Mouse (Mus musculus): ENCODE results near the gene Hexdc.

Hexdc gene

DNA sequence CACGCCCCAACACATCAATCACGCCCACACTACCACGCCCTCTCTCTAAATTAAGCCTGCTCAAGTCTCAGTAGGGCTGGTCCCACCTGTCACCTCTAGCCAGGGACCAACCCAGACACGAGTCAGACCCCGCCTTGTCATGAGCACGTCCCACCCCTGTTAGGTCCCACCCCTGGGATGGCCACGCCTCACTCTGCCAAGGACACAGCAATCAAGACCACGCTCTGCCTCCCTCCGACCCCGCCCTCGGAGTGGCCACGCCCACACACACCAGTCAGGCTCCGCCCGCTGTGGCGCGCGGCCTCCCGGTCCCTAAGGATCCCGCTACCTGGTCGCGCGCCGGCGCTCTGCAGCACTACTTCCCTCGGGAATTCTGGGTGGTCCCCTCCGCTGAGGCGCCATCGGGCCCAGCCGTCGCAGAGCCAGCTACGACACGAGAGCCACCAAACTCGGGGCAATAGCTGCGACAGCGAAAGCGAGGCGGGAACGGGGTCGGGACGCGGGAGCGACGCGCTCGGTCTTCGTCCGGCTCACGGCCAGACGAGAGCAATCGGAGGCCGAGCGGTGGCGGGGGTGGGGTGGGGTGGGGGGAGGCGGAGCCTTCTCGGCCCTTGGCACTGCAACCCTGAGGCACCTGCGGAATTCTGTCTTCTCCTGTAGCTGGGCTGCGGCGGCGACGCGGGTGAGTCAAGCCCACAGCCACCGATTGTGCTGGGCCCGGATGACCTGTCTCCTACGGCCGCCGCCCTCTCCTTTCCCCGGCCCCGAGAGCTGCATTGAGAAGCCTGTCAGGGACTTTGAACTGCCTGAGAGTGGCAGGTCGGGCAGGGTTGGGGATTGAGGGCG, at the start of gene Hexdc, which contains the start of gene Ogfod3:
TSS of gene Hexdc (plus strand) at position 273 of the 846 bp plus-strand sequence.
TSS of gene Ogfod3 (minus strand) at position 551 of the 846 bp plus-strand sequence.
- peak; percentile 97 for DNase-seq (ENCODE audit: low spot score in 2 of 2)

DNA sequence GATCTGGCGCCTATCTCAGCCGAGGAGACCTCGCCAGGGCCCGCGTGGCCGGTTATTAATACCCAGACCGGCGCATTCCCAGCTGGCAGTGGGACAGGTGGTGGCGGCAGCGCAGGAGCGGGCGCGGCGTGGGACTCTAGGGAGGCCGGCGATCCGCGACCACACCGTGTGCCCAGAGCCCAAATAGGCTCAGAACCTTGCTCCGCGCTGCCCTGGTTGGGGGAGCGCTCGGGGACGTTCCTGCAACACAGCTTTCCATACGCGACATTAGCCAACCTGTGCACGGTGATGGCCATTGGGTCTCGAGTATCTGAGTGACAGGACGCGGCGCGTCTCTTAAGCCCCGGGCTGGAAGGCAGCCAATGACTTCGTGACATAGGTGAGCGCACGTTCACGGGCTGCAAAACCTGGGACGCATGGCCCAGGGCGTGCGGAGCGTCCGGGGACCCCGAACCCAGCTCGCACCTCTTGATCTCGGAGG, 47.8 kb upstream of the Hexdc start:
- peak; percentile 33 to 40 for DNase-seq (ENCODE audit: low spot score in 2 of 2)

DNA sequence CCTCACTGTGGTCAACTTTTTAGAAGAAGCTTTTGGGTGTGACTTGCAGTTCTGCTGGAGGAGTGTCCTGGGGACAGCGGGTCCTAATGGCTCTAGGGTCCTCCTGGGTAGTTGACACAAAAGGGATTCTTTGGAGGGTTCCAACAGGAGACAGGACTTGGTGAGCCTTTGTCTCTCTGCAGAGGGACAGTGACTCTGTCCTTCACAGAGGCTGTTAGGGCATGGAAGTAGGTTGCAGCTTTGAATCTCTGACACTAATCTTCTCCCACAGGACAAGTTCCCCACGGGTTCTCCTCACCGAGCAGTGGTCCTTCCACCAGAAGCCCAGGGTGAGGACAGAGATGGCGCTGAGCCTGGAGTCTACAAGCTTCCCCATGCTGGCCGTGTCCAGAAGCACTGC, 44.3 kb upstream of the Hexdc start, which contains the start of gene Uts2r:
TSS of gene Uts2r (plus strand) at position 301 of the 400 bp plus-strand sequence.
- no peak for DNase-seq (ENCODE audit: low spot score in 2 of 2)

DNA sequence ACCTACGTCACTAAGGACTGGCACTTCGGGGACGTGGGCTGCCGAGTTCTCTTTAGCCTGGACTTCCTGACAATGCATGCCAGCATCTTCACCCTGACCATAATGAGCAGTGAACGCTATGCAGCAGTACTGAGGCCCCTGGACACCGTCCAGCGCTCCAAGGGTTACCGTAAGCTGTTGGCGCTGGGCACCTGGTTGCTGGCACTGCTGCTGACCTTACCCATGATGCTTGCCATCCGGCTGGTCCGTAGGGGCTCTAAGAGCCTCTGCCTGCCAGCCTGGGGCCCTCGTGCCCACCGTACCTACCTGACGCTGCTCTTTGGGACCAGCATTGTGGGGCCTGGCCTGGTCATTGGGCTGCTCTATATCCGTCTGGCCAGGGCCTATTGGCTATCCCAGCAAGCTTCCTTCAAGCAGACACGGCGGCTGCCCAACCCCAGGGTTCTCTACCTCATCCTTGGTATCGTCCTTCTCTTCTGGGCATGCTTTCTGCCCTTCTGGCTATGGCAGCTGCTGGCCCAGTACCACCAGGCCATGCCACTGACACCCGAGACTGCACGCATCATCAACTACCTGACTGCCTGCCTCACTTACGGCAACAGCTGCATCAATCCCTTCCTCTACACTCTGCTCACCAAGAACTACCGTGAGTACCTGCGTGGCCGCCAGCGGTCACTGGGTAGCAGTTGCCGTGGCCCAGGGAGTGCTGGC, 43.4 kb upstream of the Hexdc start:
- DNase-seq (ENCODE audit: low spot score in 2 of 2), result no peak

DNA sequence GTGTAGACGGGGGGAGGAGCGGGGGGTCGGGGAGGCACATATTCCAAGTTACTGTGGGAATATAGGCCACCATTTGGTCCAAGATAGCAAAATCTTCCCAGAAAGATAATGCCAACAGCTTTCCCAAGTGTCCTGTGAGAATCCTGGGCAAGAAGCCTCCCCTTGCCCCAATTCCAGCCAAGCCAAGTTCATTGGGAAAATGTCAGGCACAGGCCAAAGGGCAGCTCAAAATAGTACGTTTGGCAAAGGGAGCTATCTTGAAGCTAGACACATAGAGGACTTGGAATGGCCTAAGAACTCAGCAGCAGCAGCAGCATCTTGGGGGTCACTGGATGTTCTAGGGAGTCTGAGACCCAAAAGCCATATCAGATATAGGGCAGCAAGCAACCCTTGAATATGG, 40.5 kb upstream of the Hexdc start:
- no peak for DNase-seq (ENCODE audit: low spot score in 2 of 2)

DNA sequence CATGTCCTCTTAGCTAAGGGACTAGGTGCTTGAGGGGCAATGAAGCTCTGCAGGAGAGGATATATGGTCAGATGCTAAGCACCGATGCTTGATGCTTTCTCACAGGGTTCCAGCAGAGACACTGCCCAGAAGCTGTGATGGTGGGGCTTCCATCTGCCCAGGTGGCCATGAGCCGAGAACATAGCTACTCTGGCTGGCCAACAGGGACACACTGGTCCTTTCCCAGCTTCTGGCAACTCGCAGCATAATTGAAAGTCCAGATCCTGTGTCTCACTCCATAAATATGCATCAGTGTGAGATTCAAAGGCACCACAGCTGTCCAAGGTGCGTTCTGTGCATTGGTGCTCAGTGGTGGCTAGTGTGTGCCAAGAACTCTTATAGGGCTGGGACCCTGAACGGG, 31.0 kb upstream of the Hexdc start:
- peak in 1 of 2 experiments; percentile 34 for DNase-seq (ENCODE audit: low spot score in 2 of 2)

DNA sequence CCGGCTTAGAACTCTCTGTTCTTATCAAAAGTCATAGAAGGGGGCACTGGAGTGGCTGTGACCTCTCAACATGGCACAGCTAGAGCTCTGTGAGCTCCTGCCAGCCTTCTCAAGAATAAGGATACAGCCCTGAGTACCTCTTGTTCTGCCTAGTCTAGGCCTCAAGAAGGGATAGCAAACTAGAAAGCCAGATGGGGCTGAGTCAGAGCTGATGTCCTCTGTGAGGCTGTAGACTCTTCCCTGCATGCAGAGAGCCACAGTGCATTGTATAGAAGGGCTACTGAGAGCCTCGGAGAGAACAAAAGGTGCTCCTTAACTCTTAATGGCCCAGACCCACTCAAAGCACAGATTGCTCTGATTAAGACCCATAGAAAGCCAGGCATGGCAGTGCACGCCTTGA, 30.0 kb upstream of the Hexdc start:
- no peak for DNase-seq (ENCODE audit: low spot score in 2 of 2)

DNA sequence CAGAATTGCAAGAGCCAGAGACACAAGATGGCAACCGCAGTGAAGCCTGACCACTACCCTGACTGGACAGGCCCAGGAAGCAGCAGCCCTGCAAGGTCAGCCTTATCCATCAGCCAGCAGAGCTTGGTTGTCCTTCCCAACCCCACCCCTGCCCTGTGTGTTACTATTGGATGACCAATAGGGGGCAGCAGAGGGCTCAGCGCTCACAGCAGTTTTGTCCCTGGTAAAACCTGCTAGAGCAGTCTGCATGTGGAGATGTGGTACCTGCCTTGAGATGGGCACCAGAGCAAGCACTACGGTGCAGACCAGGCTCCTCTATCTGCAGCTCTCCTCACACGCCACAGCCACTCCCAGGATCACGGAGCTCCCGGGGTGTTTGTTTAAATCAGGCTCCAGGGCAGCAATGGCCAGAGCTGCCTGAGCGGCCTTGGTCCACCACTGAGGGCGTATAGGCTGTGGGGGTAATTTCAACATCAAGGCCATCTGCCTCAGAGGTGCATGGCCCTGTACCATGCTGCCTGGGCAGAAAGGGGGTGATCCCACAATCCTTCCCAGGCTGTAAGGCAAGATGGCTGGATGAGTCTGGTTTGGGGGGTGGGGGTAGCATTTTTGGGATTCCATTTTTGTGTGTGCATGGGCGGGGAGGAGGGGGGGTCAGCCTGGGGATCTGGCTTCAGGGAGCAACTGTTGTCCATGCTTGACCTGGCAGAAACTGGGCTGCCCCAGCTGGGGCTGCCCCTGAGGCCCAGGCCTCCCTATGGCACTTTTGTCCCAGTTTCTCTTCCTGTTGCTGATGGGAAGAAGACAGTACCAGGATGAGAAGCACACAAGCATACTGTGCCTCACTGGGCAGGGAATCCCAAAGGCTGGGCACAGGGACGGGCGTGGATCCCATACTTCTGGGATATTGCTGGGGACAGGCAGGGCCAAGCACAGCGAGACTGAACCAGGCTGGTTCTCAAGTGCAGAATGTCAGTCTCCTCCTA, 27.7 kb upstream of the Hexdc start:
- DNase-seq (ENCODE audit: low spot score in 2 of 2), result peak in 1 of 2 experiments; percentile 43

DNA sequence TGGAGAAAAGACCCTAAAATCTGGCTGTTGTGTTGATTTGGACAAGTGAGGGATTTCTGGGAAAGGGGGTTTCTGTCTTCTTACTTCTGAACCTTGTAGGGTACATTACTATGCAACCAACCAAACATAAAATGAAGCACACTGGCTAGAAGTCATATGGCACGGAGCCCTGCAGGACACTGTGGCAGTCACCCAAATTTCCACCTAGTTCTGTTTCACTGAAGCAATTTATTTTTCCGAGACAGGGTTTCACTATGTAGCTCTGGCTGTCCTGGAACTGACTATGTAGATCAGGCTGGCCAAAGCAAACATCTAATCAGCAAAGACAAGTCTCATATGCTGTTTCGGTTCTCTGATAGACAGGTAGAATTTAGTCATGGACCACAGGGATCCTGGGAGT, 14.6 kb upstream of the Hexdc start:
- no peak for DNase-seq (ENCODE audit: low spot score in 2 of 2)

DNA sequence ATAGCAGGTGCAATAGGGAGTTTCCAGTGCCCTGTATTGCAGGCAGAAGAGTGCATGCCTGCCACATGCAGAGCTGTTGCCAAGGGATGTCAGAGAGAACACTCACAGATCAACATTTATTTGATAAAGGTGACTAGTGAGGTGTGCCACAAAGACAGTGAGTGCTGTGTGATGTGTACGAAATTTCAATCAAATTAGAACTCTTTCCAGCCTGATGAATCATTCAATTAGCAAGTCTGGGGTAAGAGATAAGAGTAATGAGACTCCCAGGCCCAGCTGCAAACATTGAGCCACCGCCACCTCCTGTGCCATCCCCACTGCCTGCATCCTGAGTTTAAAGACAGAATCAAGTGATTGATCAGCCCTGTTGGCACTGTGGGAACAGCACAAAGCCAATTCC, 11.5 kb upstream of the Hexdc start:
- no peak for DNase-seq (ENCODE audit: low spot score in 2 of 2)

DNA sequence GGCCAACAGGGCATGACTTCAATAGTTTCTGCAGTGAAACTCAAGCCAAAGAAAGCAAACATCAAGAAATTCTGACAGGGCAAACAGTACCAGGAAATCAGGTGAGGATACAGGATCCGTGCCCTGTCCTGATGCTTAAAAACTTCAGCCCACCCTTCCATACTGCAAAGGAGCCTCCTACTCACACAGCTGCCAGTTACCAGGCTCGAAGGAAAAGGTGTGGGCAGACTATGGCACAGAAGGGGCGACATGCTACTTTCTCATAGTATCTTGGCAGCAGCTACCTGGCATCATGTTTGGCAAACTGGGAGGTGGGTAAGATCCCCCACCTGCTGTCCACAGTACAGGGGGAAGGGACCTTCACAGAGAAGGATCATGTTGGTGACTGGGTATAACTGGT, 10.8 kb upstream of the Hexdc start:
- DNase-seq (ENCODE audit: low spot score in 2 of 2), result no peak

DNA sequence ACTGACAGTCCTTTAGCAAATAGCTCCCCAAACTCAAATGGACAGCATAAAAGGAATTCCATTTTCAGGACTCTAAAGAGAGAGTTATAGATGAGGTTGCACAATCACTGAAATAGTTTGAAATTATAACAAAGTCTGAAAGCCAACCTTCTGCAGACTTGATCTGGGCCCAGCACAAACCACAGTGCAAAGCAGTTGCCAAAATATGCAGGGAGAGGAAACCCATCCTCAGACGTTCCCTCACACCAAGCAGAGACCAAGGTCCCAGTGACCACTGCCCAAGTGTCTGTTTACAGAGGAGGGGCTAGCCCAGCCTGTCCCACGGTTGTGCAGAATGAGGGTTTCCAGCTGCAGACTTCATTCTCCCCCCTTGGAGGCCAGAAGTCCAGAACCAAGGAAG, 5.6 kb upstream of the Hexdc start:
- no peak for DNase-seq (ENCODE audit: low spot score in 2 of 2)

DNA sequence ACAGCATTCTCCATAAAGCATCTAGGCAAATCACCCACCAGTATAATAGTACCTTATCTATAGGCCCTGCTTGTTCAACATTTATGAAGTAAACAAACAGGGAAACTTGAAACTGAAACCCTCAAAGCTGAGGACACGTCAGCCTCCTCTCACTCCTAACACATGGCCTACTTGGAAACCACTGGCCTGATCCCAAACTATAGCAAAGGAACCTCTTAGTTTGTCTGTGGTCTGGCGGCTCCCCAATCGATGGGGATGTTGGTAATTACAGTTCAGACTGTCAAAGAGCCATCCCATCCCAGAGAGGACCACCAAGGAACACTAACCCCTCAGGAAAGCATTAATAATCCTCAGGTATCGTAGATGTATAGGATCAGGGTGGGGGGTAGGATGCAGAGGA, 4.4 kb upstream of the Hexdc start:
- DNase-seq (ENCODE audit: low spot score in 2 of 2), result no peak

DNA sequence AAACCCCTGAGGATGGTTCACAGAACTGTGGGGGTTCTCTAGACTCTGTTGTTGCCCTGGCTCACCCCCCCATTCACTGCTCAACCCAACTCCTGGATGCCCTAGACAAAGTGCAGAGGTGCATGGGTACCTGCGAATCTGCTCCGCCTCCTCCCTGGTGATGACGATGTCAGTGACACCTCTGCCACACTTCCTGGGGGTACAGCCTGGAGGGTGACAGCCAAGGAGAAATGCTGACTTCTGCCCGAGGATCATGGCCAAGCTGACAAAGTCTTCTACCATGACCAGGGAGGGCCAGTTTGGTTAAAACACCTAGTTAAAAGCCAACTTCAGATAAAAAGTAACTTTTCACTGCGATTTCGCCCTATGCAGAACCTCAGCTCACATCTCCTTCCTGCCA, 3.5 kb upstream of the Hexdc start:
- DNase-seq (ENCODE audit: low spot score in 2 of 2), result no peak

DNA sequence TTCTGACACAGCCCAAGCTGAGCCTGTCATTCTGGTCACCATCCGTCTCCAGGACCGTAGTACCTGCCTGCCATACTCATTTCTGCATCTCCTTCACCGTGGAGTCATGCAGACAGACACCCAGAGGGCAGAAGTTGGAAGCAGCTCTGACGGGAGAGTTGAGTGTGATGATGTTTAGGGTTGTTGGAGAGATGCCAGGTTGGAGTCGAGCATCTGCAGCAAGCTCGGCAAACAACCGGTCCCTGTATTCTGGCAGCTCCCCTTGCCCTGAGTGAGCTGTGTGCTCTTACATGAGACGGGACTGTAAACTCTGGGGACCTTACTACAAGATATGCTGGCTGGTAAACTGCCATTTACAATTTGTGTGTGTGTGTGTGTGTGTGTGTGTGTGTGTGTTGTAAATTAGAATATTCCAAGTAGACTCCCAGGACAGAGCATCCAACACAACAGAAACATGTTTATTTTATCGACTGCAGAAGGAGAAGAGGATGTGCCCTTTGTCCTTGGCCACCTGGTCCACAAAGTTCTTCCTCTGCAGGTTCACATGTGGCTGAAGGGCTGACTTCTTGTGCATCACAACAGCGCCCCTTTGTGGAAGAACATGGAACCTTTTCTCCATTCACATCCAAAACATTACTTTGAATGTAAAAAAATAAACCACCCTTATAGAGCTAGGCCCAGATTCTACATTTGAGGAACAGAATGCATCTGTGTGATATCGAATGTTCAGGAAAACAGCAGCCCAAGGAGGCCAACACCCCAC, 2.6 kb upstream of the Hexdc start:
- DNase-seq (ENCODE audit: low spot score in 2 of 2), result peak; percentile 55 to 61

DNA sequence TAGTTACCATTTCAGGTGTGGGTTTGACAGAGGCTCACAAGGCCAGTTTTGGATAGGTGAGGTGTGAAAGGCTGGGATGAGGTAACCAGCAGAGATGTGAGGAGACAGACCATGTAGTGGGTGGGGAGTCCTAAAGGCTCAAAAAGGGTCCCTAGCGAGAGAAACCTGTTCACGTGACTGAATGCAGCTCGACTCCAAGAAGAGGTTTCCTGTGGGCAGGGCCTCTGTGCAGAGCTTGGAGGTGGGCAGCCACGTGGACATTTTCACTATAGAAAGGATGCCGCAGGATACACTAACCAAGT, 423 bp upstream of the Hexdc start:
- no peak for DNase-seq (ENCODE audit: low spot score in 2 of 2)

DNA sequence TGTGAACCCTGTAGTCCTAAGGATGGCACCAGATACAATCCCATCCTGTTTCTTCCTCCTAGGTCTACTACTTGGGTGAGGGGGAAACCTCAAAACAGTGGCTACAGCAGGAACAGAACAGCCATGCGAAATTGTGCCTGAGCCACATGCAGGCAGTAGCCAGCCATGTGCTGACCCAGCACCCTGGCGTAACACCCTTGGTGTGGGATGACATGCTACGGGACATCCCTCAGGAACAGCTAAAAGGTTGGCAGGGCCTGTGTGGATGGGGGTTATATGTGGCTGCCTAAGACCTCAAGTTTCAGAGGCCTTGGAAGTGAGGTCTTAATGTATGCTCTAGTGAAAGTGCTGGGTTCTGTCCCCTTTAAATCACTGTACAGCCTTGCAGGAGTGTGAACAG, 12.6 kb downstream of the Hexdc start:
- no peak for DNase-seq (ENCODE audit: low spot score in 2 of 2)

DNA sequence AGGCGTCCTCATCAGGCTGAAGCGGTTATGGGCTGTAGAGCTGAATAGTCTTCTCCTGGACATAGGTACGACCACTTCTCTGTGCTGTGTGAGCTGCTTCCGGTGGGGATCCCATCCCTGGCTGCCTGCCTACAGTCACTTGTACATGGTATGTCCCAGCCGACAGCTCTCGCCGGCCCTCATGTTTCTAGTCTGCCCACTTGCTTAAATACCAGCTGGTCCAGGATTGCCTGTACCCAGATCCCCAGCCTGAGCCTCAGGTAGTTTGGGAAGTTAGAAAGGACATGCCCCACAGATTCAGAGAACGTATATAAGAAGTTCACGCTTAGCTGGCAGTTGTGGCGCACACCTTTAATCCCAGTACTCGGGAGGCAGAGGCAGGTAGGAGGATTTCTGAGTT, 15.5 kb downstream of the Hexdc start:
- DNase-seq (ENCODE audit: low spot score in 2 of 2), result no peak

DNA sequence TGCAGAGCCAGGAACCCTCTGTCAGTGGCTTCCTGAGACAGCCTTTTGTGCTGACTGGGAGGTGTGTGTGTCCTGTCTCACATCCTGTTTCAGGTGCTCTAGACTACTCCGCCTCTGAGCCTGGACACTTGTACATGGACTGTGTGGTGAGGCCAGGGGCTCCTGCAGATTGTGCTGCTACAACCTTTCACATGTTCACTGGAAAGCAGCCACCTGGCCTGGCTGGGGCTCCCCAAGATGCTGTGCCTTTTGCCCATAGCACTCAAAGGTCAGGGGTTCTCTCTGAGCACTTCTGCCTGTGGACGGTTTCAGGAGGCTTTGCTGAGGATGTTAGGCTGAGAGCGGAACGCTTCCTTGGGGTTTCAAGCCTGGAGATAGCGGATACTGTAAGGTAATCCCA, 16.5 kb downstream of the Hexdc start:
- no peak for DNase-seq (ENCODE audit: low spot score in 2 of 2)

DNA sequence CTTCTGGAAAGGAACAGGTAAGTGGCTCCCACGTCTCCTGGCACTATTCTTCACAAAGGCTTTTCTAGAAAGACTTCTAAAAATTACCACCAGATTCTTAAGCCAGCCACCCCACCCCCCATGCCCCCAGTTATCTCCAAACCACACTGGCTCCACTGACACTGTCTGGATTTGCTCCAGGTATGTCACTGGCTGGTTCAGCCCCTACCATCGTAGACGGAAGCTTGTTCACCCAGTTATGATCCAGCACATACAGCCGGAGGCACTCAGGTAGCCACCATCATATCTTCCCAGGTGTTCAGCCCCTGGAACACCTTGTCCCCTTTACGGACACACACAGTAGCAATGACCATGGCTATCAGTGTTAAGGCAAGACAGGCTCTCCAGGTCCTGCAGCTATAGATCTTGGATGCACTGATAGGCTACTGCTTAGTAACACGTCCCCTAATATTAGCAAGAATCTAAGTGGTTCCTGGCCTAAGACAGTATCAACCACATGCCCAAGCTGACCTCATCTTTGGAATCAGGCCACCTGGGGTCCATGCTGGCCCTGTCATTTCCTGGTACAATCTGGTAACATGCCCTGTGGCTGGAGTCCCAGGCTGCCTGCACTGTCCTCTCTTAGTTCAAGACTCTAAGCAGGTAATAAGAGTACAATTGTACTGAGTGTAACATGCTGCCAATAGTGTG, 17.2 kb downstream of the Hexdc start:
- peak in 1 of 2 experiments; percentile 42 for DNase-seq (ENCODE audit: low spot score in 2 of 2)
